Mouse (Mus musculus): Measurements from ENCODE around the gene Psrc1. TPM values are rescaled to one million over a fixed set of nuclear protein-coding genes. Genes with fewer than 3 reads are reported as not detected.
A peak's percentile ranks its signal among the peaks of the same experiment; 100 is the strongest.

The Psrc1 gene
- polyA plus RNA-seq, 1 experiment from 2014 or later = 117 TPM

DNA sequence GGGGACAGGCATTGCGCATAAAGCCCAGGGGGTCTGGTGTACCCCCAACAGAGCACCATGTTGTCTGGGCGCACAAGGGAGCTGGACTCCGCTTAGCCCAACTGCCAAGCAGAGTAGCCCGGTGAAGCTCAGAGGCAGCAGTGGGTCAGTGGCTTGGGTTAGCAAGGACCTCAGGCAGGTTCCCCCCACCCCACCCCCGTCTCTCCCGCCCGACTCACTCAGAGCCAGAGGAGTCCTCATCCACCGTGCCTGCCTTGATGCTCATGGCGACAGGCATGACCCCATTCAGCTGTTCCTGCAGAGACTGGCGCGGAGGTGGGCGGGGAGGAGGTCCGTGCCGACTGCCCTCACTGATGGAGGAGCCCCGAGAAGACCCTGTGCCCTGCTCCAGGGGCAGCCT is 9.2 kb downstream of the Psrc1 start:
- peak overlapping the region; percentile 3; the same call in 1 of the 2 replicates for H3K4me3 ChIP-seq
- H3K4me1 ChIP-seq = peaks cover 31% of the 10 kb centered on the region
- H3K27ac ChIP-seq = peak overlapping the region; percentile 48; the same call in 1 of the 2 replicates
- H3K9me3 ChIP-seq = no peaks in the 10 kb centered on the region
- WGBS = 50% methylated on average over 15 of the region's 15 CpGs
- no peaks in the 10 kb centered on the region for H3K27me3 ChIP-seq (ENCODE audit: poor library complexity, severe bottlenecking)
- H3K36me3 ChIP-seq (replicated peaks) = peaks cover 84% of the 10 kb centered on the region
- DNase-seq (ENCODE audit: extremely low spot score, low spot score) = no peak

DNA sequence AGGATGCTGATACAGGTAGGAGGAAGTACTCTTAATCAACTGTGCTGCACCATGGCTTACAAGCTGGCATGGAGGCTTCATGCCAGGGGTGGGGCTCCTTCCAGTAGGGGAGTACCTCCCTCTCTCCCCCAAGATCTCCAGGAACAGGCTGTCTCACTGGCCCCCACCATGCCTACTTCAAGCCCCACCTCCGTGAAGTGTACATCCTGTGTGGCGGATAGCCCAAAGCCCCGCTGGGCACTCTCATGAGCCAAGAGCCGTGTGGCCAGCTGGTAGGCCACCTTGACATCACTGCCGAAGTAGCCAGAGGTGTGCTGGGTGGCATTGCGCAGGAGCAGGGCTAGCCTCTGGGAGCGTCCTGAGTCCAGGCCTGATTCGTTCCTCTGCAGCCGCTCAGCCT is 14.6 kb downstream of the Psrc1 start:
- peaks cover 100% of the 10 kb centered on the region for H3K36me3 ChIP-seq (replicated peaks)
- H3K4me3 ChIP-seq = no peak overlapping the region
- 95% methylated on average over 9 of the region's 9 CpGs for WGBS
- H3K27me3 ChIP-seq (ENCODE audit: poor library complexity, severe bottlenecking) = no peaks in the 10 kb centered on the region
- DNase-seq (ENCODE audit: extremely low spot score, low spot score) = no peak
- no peak overlapping the region for H3K27ac ChIP-seq
- H3K4me1 ChIP-seq = peaks cover 19% of the 10 kb centered on the region
- H3K9me3 ChIP-seq = no peaks in the 10 kb centered on the region

DNA sequence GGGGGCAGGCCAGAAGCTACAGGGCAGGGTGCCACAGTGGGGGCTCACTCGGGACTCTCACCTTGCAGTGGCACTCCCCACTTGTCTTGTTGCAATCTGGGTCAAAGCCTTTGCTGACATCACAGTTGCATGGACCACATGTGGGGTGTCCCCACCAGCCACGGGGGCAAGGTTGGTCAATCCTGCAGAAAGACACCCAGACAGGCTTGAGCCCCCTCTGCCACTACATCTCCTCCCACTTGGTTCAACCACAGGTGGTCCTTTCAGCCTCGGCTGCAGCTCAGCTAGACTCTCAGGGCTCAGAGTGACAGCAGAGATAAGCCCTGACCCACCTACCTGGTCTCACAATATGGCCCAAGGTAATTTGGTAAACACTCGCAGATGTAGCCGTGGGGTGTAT is 16.8 kb downstream of the Psrc1 start:
- H3K27ac ChIP-seq = no peak overlapping the region
- no peaks in the 10 kb centered on the region for H3K27me3 ChIP-seq (ENCODE audit: poor library complexity, severe bottlenecking)
- H3K4me1 ChIP-seq = peaks cover 37% of the 10 kb centered on the region
- H3K36me3 ChIP-seq (replicated peaks) = peaks cover 100% of the 10 kb centered on the region
- 87% methylated on average over 5 of the region's 5 CpGs for WGBS
- H3K4me3 ChIP-seq = no peak overlapping the region
- no peak for DNase-seq (ENCODE audit: extremely low spot score, low spot score)
- H3K9me3 ChIP-seq = no peaks in the 10 kb centered on the region

DNA sequence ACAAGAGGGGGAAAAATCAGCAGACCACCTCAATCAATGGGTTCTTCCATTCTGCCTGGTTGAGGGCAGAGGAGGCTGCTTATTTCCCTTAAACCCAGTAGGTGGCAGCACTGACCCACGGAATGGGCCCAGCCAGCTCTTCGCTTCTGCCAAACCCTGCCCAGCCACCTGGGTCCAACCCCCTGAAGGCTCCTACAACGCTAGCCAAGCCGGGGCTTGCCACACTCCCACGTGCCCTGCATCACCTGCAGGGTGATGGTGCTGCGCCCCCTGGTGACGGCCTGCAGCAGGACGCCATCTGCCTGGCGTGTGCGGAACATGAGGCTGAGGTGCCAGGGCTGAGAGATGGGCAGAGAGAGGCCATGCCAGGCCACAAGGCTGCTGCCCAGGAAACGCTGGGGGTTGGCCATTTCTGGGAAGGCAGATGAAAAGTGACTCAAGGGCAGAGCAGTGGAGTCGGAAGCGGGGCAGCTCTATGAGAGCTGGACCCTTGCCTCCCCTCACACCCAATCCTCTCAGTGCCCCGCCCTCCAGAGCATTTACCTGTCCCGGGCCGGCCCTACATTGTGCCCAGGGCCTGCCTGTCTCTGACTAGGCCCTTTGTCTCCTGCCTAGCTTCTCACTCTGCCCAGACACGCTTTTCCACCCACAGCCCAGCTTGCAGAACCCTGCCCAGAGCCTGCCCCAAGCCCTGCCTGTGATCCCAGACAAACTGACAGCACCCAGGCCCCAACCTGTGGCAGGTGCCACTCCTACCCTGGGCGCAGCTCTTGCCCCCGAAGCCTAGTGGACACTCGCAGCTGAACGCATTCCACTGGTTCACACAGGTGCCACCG is 18.3 kb downstream of the Psrc1 start:
- Histone ChIP-seq H3K27ac (peak overlapping the region; percentile 62), H3K4me1 (peaks cover 52% of the 10 kb centered on the region), H3K9me3 (no peaks in the 10 kb centered on the region), H3K4me3 (peak overlapping the region; percentile 13; the same call in 1 of the 2 replicates), H3K27me3 (ENCODE audit: poor library complexity, severe bottlenecking) (no peaks in the 10 kb centered on the region), H3K36me3 (replicated peaks) (peaks cover 100% of the 10 kb centered on the region)
- DNase-seq (ENCODE audit: extremely low spot score, low spot score) = peak; percentile 83
- 39% methylated on average over 22 of the region's 22 CpGs for WGBS

DNA sequence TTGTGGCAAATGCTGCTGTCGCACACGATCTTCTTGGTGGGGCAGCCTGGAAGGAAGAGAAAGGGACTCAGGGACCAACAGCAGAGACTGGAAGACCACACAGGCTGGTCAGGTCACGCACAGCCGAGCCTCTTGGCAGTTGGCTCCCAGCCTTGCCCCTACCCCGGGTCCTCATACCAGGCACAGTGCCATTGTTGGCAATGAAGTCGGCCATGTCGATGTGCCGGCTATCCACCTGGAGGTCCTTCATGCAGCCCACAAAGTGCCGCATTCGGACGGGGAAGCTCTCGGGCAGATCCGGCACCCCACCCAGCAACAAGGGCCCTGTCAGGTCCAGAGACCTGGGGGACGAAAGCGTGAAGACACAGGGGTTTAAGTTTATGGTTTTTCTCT is 18.9 kb downstream of the Psrc1 start:
- 91% methylated on average over 15 of the region's 15 CpGs for WGBS
- Histone ChIP-seq H3K27ac (peak overlapping the region; percentile 62; the same call in 1 of the 2 replicates), H3K4me3 (no peak overlapping the region), H3K4me1 (peaks cover 54% of the 10 kb centered on the region), H3K9me3 (no peaks in the 10 kb centered on the region), H3K36me3 (replicated peaks) (peaks cover 100% of the 10 kb centered on the region), H3K27me3 (ENCODE audit: poor library complexity, severe bottlenecking) (no peaks in the 10 kb centered on the region)
- DNase-seq (ENCODE audit: extremely low spot score, low spot score) = no peak

DNA sequence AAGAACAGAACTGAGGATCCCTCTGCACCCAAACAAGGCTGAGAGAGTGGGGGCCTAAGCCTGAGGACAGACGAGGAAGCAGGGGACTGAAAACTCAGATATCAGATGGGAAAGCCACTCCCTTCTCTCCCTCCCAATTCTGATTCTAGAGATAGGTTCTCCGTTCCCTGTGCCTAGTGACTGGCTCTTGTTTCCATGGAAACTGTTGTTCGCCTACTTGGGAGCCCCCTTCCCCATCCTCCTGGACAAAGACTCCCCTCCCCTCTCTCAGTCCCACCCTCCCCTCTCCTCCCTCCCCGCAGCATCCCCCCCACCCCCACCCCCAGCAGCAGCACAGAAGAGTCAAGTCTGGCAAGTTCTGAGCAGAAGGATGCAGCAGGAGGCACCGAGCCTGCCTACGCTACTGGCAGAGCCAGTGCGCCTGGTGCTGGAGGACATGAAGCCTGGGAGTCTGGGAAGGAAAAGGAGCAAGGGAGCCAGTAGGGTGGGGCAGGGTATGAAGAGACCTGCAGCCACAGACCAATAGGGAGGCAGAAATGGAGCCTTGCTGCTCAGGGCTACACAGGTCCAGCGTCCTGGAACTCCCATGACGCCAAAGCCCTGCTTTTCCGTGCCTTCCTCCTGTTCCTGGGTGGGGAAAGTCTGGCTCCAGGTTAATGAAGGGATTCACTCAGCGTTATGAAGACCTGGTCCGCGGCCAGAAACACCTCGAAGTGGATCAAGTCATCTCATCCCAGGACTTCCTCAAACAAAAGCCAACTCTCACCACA is 22.1 kb downstream of the Psrc1 start:
- Histone ChIP-seq H3K4me1 (peaks cover 76% of the 10 kb centered on the region), H3K9me3 (no peaks in the 10 kb centered on the region), H3K36me3 (replicated peaks) (peaks cover 100% of the 10 kb centered on the region), H3K27ac (peak overlapping the region; percentile 84), H3K27me3 (ENCODE audit: poor library complexity, severe bottlenecking) (no peaks in the 10 kb centered on the region), H3K4me3 (peak overlapping the region; percentile 30; the same call in 1 of the 2 replicates)
- no peak for DNase-seq (ENCODE audit: extremely low spot score, low spot score)
- WGBS = 38% methylated on average over 14 of the region's 14 CpGs

DNA sequence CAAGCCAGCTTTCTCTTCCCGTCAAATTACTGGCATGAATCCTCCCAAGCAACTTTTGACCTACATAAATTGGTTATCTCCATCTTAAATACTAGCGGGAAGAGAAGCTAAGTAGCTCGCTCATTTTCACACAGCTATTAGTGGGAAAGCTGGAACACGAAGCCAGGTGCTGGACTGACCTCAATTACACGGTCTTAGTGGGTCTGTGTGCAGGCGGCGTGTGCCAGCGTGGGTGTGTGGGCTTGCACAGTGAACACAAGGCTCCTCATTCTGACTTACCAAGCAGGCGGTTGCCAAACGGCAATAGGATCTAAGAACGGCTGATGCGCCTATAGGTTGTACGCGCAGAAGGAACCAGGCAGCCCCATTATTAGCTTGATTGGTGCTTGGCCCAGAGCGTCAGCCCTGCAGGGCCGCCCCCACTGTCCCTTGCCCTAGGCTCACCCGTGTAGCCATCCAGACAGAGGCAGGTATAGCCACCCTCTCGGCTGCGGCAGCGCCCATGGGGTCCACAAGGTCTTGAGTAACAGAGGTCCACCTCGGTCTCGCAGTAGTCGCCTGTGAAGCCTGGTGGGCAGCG is 22.8 kb downstream of the Psrc1 start:
- peaks cover 99% of the 10 kb centered on the region for H3K36me3 ChIP-seq (replicated peaks)
- peak overlapping the region; percentile 84 for H3K27ac ChIP-seq
- 92% methylated on average over 24 of the region's 24 CpGs for WGBS
- H3K4me3 ChIP-seq = no peak overlapping the region; the same call in 1 of the 2 replicates
- no peaks in the 10 kb centered on the region for H3K9me3 ChIP-seq
- no peaks in the 10 kb centered on the region for H3K27me3 ChIP-seq (ENCODE audit: poor library complexity, severe bottlenecking)
- no peak for DNase-seq (ENCODE audit: extremely low spot score, low spot score)
- H3K4me1 ChIP-seq = peaks cover 83% of the 10 kb centered on the region

DNA sequence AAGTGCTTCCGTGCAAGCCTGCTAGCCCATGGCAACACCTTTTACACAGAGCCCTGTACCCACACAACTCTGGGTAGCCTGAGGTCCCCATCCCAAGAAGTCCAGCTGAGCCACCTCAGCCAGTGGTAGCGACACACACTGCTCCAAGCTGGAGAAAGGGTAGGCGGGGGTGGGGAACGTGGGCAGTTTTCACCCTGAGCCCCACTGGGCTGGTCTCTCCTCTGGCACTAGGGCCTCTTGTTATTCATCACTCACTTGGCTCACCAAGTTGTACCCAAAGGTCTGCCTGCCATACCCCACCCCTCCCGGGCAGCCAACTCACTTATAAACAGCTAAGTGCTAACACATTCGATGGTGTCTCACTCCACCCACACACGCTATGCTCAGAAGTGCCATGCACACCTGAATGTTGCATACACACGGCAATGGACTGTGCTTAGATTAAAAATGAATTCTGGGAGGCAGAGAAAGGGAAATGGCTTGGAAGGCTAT is 24.9 kb downstream of the Psrc1 start:
- WGBS = 90% methylated on average over 8 of the region's 8 CpGs
- no peak for DNase-seq (ENCODE audit: extremely low spot score, low spot score)
- H3K4me1 ChIP-seq = peaks cover 79% of the 10 kb centered on the region
- peak overlapping the region; percentile 36; the same call in 1 of the 2 replicates for H3K27ac ChIP-seq
- H3K36me3 ChIP-seq (replicated peaks) = peaks cover 99% of the 10 kb centered on the region
- no peaks in the 10 kb centered on the region for H3K27me3 ChIP-seq (ENCODE audit: poor library complexity, severe bottlenecking)
- no peak overlapping the region for H3K4me3 ChIP-seq
- H3K9me3 ChIP-seq = peaks cover 15% of the 10 kb centered on the region

DNA sequence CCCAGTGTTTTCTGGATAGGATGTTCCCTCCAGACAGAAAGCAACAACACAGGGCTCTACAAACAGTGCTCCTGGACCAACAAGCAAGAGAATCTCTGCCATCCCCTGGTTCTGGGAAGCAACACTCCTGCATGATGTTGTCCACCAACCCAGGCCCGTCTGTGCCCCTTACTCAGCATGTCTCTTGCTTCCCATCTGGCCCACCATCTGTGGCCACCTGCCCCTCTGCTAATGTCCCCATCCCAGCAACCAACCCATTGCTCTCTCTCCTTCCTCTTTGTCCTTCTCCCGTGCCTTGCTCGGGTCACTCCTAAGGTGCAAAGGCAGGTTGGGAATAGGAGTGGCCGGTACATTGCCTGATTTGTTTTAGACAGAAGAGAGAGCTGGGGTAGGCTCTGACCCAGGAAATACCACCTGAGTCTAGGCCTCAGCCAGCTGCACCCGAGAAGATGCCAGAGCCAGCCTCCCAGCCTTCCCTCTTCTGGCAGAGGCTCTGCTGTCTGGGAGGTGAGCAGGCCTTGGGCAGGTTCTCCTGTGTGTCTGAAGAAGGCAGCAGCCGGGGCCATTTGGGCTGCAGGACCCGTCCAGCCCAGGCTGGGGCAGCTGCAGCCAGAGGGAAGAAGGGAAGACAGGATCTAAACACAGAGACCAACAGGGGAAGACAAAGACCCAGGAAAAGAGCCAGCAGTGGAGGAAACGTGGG is 26.2 kb downstream of the Psrc1 start:
- Histone ChIP-seq H3K27ac (peak overlapping the region; percentile 96), H3K27me3 (ENCODE audit: poor library complexity, severe bottlenecking) (peaks cover 4% of the 10 kb centered on the region; the same call in 1 of the 2 replicates), H3K36me3 (replicated peaks) (peaks cover 99% of the 10 kb centered on the region), H3K4me3 (peak overlapping the region; percentile 53), H3K9me3 (peaks cover 28% of the 10 kb centered on the region), H3K4me1 (peaks cover 74% of the 10 kb centered on the region)
- no peak for DNase-seq (ENCODE audit: extremely low spot score, low spot score)
- 47% methylated on average over 8 of the region's 8 CpGs for WGBS

DNA sequence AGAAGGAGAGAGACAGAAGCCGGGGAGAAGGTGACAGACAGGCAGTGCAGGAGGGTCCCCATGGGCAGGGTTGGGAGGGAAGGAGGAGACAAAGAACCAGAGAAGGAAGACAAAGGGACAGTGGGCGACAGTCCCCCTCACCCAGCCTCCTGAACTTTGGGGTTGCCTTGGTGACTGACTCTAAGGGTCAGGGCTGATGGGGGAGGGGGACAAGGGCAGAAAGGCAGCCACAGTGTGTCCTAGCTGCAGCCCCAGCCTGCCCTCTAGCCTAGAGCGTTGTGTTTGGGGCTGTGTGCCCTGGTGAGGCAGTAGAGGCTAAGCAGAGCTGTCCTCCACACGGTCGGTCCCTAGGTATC is 26.7 kb downstream of the Psrc1 start:
- Histone ChIP-seq H3K4me1 (peaks cover 74% of the 10 kb centered on the region), H3K4me3 (peak overlapping the region; percentile 53), H3K9me3 (peaks cover 28% of the 10 kb centered on the region), H3K27me3 (ENCODE audit: poor library complexity, severe bottlenecking) (peaks cover 8% of the 10 kb centered on the region; the same call in 1 of the 2 replicates), H3K27ac (peak overlapping the region; percentile 96), H3K36me3 (replicated peaks) (peaks cover 98% of the 10 kb centered on the region)
- DNase-seq (ENCODE audit: extremely low spot score, low spot score) = peak; percentile 54
- WGBS = 8% methylated on average over 5 of the region's 5 CpGs

DNA sequence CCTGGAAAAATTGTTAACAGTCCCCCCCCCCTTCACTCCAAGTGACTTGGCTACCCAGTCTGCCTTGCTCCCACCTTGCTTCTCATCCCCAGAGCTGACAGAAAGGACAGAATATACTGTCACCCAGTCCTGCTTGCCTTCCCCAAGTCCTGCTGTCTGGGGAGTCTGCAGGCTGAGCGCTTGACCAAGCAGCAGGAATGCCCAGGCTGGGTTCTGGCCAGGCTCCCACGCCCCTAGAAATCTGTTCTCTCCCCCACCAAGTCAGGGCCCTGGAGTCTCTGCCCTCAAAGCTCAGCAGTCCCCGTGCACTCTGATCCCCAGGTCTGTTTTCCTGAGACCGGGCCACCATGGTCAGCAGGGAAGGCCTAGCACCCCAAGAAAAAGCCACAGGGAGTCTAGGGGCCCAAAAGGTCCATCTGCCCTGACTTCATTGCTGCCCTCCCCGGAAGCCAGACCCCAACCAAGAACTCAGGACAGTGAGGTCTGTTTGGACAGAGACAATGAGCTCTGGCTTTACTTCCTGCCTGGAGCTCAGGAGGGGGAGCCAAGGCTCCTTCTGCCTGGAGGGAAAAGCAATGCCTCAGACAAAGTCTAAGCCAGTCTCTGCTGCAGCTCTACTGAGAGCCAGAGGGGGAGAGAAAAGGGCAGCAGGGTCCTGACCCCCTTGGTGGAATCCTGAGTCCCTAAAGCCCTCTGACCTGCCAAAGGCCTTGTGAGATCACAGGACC is 27.6 kb downstream of the Psrc1 start:
- H3K4me3 ChIP-seq = peak overlapping the region; percentile 53
- H3K27ac ChIP-seq = peak overlapping the region; percentile 96
- peaks cover 28% of the 10 kb centered on the region for H3K9me3 ChIP-seq
- DNase-seq (ENCODE audit: extremely low spot score, low spot score) = no peak
- peaks cover 74% of the 10 kb centered on the region for H3K4me1 ChIP-seq
- peaks cover 89% of the 10 kb centered on the region for H3K36me3 ChIP-seq (replicated peaks)
- H3K27me3 ChIP-seq (ENCODE audit: poor library complexity, severe bottlenecking) = peaks cover 10% of the 10 kb centered on the region
- 31% methylated on average over 5 of the region's 5 CpGs for WGBS
